Mouse (Mus musculus) Muller cell, postnatal 12 days (primary cell): ENCODE results near the gene Sema5a.

Source experiments
- DNase-seq: peaks from one replicate; pipeline ENCODE4 v3.0.0-alpha.2; 2015; ENCODE audit errors: inconsistent ontology term

The Sema5a gene

GRCm38 (mm10) chr15:32626031-32626430, 381.4 kb downstream of the Sema5a start:
- no peak for DNase-seq

DNA sequence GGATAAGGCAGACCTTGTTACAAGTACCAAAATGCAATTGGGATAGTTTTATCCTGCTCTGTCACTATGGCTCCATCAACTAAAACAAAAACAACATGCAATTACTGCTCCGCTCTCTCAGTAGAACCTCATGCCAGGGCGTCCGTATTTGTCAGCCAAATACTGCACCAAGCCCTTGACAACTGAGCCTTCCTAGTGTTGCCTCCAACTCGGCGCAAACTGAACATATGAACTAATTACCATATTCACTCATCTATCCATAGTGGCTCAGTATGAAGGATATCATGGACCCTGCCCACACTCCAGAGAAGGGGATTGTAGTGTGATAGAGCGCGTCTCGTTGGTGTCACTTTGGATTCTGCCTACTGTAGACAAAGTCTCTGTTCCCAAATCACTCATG, 389.1 kb downstream of the Sema5a start:
- DNase-seq: no peak

DNA sequence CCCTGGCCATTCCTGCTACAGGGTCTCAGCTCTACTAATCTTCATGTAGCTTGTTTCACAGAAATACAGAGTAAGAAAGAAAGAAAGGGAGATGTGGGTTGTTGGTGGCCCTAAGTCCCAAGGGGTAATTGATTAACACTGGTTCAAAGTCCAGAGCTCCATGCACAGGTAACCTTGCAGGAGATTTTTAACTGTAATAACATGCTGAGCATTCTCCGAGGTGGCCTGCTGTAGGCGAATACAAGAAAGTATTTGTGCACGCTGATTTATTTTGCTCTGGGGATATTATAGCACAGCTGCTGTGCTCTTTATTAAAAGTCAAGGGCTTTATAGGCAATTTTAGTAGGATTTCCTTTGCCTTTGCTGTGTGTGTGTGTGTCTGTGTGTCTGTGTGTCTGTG, 393.3 kb downstream of the Sema5a start:
- DNase-seq: no peak

DNA sequence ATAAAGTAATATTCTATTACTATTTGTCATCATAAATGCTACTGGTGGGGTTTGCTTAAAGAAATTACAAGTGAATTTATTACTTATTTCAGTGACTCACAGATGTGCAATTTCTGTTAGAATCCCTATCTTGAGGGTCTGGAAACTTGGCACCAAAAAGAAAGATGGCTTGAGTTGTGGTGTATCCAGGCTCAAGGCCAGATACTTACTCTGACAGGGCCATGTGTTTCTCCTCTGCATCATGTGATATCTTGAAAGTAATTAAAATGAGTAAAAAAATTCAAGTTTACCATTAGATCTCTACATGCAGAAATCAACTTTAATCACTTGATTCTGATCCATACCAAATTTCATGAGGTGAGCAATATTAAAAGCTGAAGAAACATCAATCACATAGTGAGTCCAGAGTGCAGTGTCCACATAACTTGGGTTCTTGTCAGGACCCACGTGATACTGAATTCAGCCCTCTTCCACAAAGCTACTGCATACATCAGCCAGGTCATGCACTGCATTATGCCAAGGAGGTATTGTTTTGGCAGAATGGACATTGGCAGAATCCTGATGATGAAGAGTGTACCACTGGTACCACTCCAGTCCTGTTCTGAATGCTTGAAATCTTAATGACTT, 402.6 kb downstream of the Sema5a start:
- peak; percentile 25 for DNase-seq

- no peak for DNase-seq
Observed at GRCm38 (mm10) chr15:32654046-32654445, 409.4 kb downstream of the Sema5a start.

- peak; percentile 17 for DNase-seq
Observed at GRCm38 (mm10) chr15:32656017-32656416, 411.4 kb downstream of the Sema5a start.

- no peak for DNase-seq
Observed at GRCm38 (mm10) chr15:32676446-32676845, 431.8 kb downstream of the Sema5a start.

DNA sequence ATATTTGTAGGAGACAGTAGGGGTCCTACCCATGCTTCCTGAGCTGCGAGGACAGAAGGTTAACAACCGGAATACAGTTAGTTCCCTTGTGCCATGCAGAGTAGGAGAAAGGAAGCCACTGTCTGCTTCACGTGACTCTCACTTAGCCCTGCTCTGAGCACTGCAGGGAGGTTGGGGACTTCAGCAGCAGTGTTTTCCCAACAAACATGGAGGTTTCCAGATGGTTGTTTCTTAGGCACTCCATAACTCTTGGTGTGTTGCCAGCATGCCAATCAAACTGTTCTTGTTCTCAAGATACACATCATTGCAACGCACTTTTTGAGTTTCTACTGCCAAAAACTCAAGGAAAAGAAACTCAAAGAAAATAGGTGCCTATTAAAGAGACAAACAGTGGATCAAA, 440.5 kb downstream of the Sema5a start:
- no peak for DNase-seq

GRCm38 (mm10) chr15:32691021-32691420, 446.4 kb downstream of the Sema5a start:
- DNase-seq: no peak

- peak; percentile 73 for DNase-seq
Observed at GRCm38 (mm10) chr15:32693006-32693405, 448.4 kb downstream of the Sema5a start.

- DNase-seq: peak; percentile 61
Observed at GRCm38 (mm10) chr15:32717298-32717985, 472.8 kb downstream of the Sema5a start.

- peak; percentile 42 for DNase-seq
Observed at GRCm38 (mm10) chr15:32718293-32718963, 473.8 kb downstream of the Sema5a start.

GRCm38 (mm10) chr15:32718964-32719311, 474.3 kb downstream of the Sema5a start:
- DNase-seq: no peak

DNA sequence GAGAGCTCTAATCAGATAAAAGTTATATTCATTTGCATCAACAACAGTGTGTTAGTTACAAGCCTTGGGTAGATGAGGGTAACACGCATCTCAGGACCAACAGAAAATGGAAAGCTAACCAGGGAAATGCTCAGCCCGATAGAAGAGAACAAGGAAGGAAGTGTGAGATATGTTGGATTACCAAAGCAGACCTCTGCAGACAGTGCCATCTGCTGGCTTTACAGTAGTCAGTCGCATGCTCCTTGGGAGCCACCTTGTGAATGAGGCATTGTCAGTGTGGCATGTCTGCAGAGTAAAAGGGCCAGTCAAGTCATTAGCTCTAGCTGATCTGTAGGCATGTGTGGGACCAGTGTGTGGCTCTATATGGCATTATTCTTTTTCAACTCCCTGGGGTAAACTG, 486.2 kb downstream of the Sema5a start:
- peak; percentile 39 for DNase-seq
